Mouse (Mus musculus): ENCODE results near the gene A030014E15Rik. TPM values are rescaled to one million over a fixed set of nuclear protein-coding genes. Genes with fewer than 3 reads are reported as not detected.
"Not testable (repeated sequence)": the region's sequence is repeated elsewhere in the genome, so short reads cannot be mapped to it uniquely, and the experiment has no call there.

The A030014E15Rik gene
- polyA plus RNA-seq (2015; fragmentation: Nextera tagmentation; extraction: Ambion mirVana), result not detected in 2 replicates

DNA sequence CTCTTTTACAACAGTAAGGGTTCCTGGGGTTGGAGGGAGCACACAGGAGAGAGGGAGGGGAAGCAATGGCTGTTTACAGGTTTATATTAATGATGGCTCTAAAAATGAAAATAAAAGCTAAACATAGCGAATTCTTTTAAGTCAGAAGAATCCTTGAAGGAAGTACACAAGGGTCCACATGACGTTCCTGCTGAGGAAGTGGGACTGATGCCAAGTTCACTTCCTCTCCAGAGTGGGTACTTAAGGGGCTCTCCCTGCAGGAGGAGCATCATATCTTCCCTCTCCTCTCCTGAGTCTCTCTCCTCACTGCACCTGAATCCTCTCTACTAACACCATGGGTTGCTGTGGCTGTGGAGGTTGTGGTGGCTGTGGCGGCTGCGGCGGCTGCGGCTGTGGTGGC lies at the start of gene A030014E15Rik:
Gene A030014E15Rik, plus strand, starts transcription at position 268 of the 400 bp plus-strand sequence.
- WGBS, result 82% methylated on average over 6 of the region's 6 CpGs
- Histone ChIP-seq H3K27me3 (ENCODE audit: control insufficient read depth, insufficient read depth, low read length) (no peaks in the 10 kb centered on the region), H3K27ac (ENCODE audit: low read length) (no peak within 1 kb of the TSS), H3K4me2 (ENCODE audit: low read depth, low read length) (no peak within 1 kb of the TSS), H3K9ac (ENCODE audit: low read length) (no peak within 1 kb of the TSS), H3K36me3 (ENCODE audit: control insufficient read depth, insufficient read depth) (no peaks in the 10 kb centered on the region), H3K4me1 (ENCODE audit: control insufficient read depth, insufficient read depth, low read length) (no peaks in the 10 kb centered on the region), H3K9me3 (replicated peaks; ENCODE audit: control insufficient read depth, low read length) (no peaks in the 10 kb centered on the region), H3K4me3 (ENCODE audit: low read length) (no peak within 1 kb of the TSS)
- ATAC-seq (replicated peaks; ENCODE audit: extremely low read depth, insufficient read depth, low FRiP score), result no peak

GRCm38 (mm10) chr1:82879172-82879571 lies 45.5 kb upstream of the A030014E15Rik start:
- no peaks in the 10 kb centered on the region for H3K9me3 ChIP-seq (replicated peaks; ENCODE audit: control insufficient read depth, low read length)
- no peaks in the 10 kb centered on the region for H3K4me1 ChIP-seq (ENCODE audit: control insufficient read depth, insufficient read depth, low read length)
- ATAC-seq (replicated peaks; ENCODE audit: extremely low read depth, insufficient read depth, low FRiP score), result no peak
- no peak overlapping the region for H3K4me2 ChIP-seq (ENCODE audit: low read depth, low read length)
- WGBS, result 72% methylated on average over 2 of the region's 2 CpGs
- no peaks in the 10 kb centered on the region for H3K27me3 ChIP-seq (ENCODE audit: control insufficient read depth, insufficient read depth, low read length)
- H3K4me3 ChIP-seq (ENCODE audit: low read length), result no peak overlapping the region
- H3K9ac ChIP-seq (ENCODE audit: low read length), result no peak overlapping the region
- H3K27ac ChIP-seq (ENCODE audit: low read length), result no peak overlapping the region
- peaks cover 33% of the 10 kb centered on the region for H3K36me3 ChIP-seq (ENCODE audit: control insufficient read depth, insufficient read depth)

DNA sequence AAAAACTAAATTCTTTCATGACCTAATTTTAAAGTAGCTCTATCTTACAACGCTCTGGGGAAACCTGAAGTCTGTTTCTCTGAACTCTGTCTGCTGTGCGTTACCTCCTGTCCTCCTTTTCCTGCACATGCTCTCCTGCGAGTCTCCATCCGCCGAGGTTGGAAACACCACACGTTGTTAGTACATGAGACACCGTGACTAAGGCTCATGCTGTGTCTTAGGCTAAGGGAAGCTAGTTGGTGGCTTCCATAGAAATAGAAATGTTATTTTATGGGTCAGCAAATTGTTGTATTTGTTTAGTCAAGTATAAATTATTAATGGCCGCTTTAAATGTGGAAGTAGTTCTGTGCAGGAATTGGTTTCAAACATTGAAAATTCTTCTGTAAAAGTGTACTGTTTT lies 44.5 kb upstream of the A030014E15Rik start:
- ATAC-seq (replicated peaks; ENCODE audit: extremely low read depth, insufficient read depth, low FRiP score), result no peak
- H3K36me3 ChIP-seq (ENCODE audit: control insufficient read depth, insufficient read depth), result peaks cover 35% of the 10 kb centered on the region

GRCm38 (mm10) chr1:82893269-82893668 lies 31.4 kb upstream of the A030014E15Rik start:
- Histone ChIP-seq H3K4me1 (ENCODE audit: control insufficient read depth, insufficient read depth, low read length) (no peaks in the 10 kb centered on the region), H3K4me3 (ENCODE audit: low read length) (no peak overlapping the region), H3K36me3 (ENCODE audit: control insufficient read depth, insufficient read depth) (peaks cover 25% of the 10 kb centered on the region), H3K4me2 (ENCODE audit: low read depth, low read length) (no peak overlapping the region), H3K27ac (ENCODE audit: low read length) (no peak overlapping the region), H3K9ac (ENCODE audit: low read length) (no peak overlapping the region), H3K9me3 (replicated peaks; ENCODE audit: control insufficient read depth, low read length) (no peaks in the 10 kb centered on the region), H3K27me3 (ENCODE audit: control insufficient read depth, insufficient read depth, low read length) (no peaks in the 10 kb centered on the region)
- ATAC-seq (replicated peaks; ENCODE audit: extremely low read depth, insufficient read depth, low FRiP score), result no peak
- WGBS, result 93% methylated on average over 7 of the region's 7 CpGs

More for the DNA sequence above, 44.5 kb upstream of the A030014E15Rik start:
- H3K4me1 ChIP-seq (ENCODE audit: control insufficient read depth, insufficient read depth, low read length), result no peaks in the 10 kb centered on the region
- H3K9me3 ChIP-seq (replicated peaks; ENCODE audit: control insufficient read depth, low read length), result no peaks in the 10 kb centered on the region
- no peak overlapping the region for H3K4me2 ChIP-seq (ENCODE audit: low read depth, low read length)
- no peak overlapping the region for H3K27ac ChIP-seq (ENCODE audit: low read length)
- H3K9ac ChIP-seq (ENCODE audit: low read length), result no peak overlapping the region
- no peaks in the 10 kb centered on the region for H3K27me3 ChIP-seq (ENCODE audit: control insufficient read depth, insufficient read depth, low read length)
- WGBS, result 79% methylated on average over 8 of the region's 8 CpGs
- H3K4me3 ChIP-seq (ENCODE audit: low read length), result no peak overlapping the region

DNA sequence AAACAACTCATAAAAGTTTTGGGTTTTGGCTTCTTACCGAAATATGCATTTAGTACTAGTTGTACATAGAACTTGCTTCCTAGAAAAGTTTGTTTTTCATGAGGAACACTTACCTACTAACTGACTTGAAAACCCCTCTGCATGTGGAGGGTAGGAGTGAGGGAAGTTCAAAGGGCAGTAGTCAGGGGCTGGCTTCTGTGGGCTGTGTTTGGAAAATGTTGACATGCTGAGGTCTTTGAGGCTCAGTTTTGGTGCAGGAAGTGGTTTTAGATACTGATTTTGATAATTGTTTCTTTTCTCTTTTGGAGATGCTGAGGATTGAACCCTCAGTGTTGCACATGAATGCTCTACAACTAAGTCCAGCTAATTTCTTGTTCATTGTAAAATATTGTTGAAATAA lies 24.1 kb upstream of the A030014E15Rik start:
- Histone ChIP-seq H3K27ac (ENCODE audit: low read length) (no peak overlapping the region), H3K9me3 (replicated peaks; ENCODE audit: control insufficient read depth, low read length) (no peaks in the 10 kb centered on the region), H3K27me3 (ENCODE audit: control insufficient read depth, insufficient read depth, low read length) (no peaks in the 10 kb centered on the region), H3K4me2 (ENCODE audit: low read depth, low read length) (no peak overlapping the region), H3K4me1 (ENCODE audit: control insufficient read depth, insufficient read depth, low read length) (no peaks in the 10 kb centered on the region), H3K4me3 (ENCODE audit: low read length) (no peak overlapping the region), H3K9ac (ENCODE audit: low read length) (no peak overlapping the region), H3K36me3 (ENCODE audit: control insufficient read depth, insufficient read depth) (peaks cover 19% of the 10 kb centered on the region)
- ATAC-seq (replicated peaks; ENCODE audit: extremely low read depth, insufficient read depth, low FRiP score), result no peak
- 90% methylated on average over 1 of the region's 1 CpGs for WGBS

- Histone ChIP-seq H3K9ac (ENCODE audit: low read length) (no peak overlapping the region), H3K36me3 (ENCODE audit: control insufficient read depth, insufficient read depth) (peaks cover 19% of the 10 kb centered on the region)
- WGBS, result 90% methylated on average over 3 of the region's 3 CpGs
These were observed 23.5 kb upstream of the A030014E15Rik start for GRCm38 (mm10) chr1:82901201-82901600.

GRCm38 (mm10) chr1:82905886-82906285 lies 18.8 kb upstream of the A030014E15Rik start:
- no peak overlapping the region for H3K4me3 ChIP-seq (ENCODE audit: low read length)
- no peaks in the 10 kb centered on the region for H3K27me3 ChIP-seq (ENCODE audit: control insufficient read depth, insufficient read depth, low read length)
- H3K4me2 ChIP-seq (ENCODE audit: low read depth, low read length), result no peak overlapping the region
- WGBS, result 47% methylated on average over 3 of the region's 3 CpGs
- peaks cover 16% of the 10 kb centered on the region for H3K36me3 ChIP-seq (ENCODE audit: control insufficient read depth, insufficient read depth)
- no peak overlapping the region for H3K27ac ChIP-seq (ENCODE audit: low read length)
- H3K9me3 ChIP-seq (replicated peaks; ENCODE audit: control insufficient read depth, low read length), result no peaks in the 10 kb centered on the region
- H3K9ac ChIP-seq (ENCODE audit: low read length), result no peak overlapping the region
- H3K4me1 ChIP-seq (ENCODE audit: control insufficient read depth, insufficient read depth, low read length), result no peaks in the 10 kb centered on the region
- no peak for ATAC-seq (replicated peaks; ENCODE audit: extremely low read depth, insufficient read depth, low FRiP score)

More at GRCm38 (mm10) chr1:82901201-82901600, 23.5 kb upstream of the A030014E15Rik start:
- Histone ChIP-seq H3K4me2 (ENCODE audit: low read depth, low read length) (no peak overlapping the region), H3K27me3 (ENCODE audit: control insufficient read depth, insufficient read depth, low read length) (no peaks in the 10 kb centered on the region), H3K27ac (ENCODE audit: low read length) (no peak overlapping the region), H3K4me1 (ENCODE audit: control insufficient read depth, insufficient read depth, low read length) (no peaks in the 10 kb centered on the region), H3K4me3 (ENCODE audit: low read length) (no peak overlapping the region), H3K9me3 (replicated peaks; ENCODE audit: control insufficient read depth, low read length) (no peaks in the 10 kb centered on the region)
- no peak for ATAC-seq (replicated peaks; ENCODE audit: extremely low read depth, insufficient read depth, low FRiP score)

DNA sequence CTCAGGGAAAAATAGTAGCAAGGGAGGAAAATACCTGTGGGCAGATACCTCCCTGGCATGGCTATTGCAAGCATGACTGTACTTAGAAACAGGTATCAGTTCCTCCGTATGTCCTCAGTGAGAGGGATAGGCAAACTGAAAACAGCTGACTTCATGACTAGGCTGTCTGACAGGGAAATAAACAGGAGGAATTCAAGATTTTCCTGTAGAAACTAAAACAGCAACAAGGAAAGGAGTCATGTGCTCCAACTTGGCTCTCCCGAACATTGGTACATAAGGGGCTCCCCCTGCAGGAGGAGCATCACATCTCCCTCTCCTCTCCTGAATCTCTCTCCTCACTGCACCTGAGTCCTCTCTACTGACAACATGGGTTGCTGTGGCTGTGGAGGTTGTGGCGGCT lies 11.7 kb upstream of the A030014E15Rik start, which contains the start of gene A030005L19Rik:
Gene A030005L19Rik, plus strand, starts transcription at position 301 of the 400 bp plus-strand sequence.
- Histone ChIP-seq H3K4me3 (ENCODE audit: low read length) (no peak within 1 kb of the TSS), H3K4me1 (ENCODE audit: control insufficient read depth, insufficient read depth, low read length) (no peaks in the 10 kb centered on the region), H3K9me3 (replicated peaks; ENCODE audit: control insufficient read depth, low read length) (no peaks in the 10 kb centered on the region), H3K27ac (ENCODE audit: low read length) (no peak within 1 kb of the TSS), H3K4me2 (ENCODE audit: low read depth, low read length) (no peak within 1 kb of the TSS), H3K9ac (ENCODE audit: low read length) (no peak within 1 kb of the TSS), H3K36me3 (ENCODE audit: control insufficient read depth, insufficient read depth) (no peaks in the 10 kb centered on the region), H3K27me3 (ENCODE audit: control insufficient read depth, insufficient read depth, low read length) (no peaks in the 10 kb centered on the region)
- 83% methylated on average over 3 of the region's 3 CpGs for WGBS
- no peak for ATAC-seq (replicated peaks; ENCODE audit: extremely low read depth, insufficient read depth, low FRiP score)

DNA sequence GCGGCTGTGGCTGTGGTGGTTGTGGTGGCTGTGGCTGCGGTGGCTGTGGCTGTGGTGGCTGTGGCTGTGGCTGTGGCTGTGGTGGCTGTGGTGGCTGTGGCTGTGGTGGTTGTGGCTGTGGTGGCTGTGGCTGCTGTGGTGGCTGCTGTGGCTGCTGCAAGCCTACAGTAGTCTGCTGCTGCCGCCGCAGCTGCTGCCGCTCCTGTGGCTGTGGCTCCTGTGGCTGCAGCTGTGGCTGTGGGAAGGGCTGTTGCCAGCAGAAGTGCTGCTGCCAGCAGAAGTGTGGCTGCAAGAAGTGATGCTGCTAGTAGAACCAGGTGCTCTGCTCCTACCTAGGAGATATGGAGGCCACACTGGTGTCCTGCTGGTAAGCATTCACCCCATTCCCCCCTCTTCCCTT lies 11.3 kb upstream of the A030014E15Rik start:
- H3K27ac ChIP-seq (ENCODE audit: low read length); H3K27me3 ChIP-seq (ENCODE audit: control insufficient read depth, insufficient read depth, low read length); H3K4me1 ChIP-seq (ENCODE audit: control insufficient read depth, insufficient read depth, low read length); ATAC-seq (replicated peaks; ENCODE audit: extremely low read depth, insufficient read depth, low FRiP score); H3K36me3 ChIP-seq (ENCODE audit: control insufficient read depth, insufficient read depth); H3K9me3 ChIP-seq (replicated peaks; ENCODE audit: control insufficient read depth, low read length); H3K4me2 ChIP-seq (ENCODE audit: low read depth, low read length); H3K4me3 ChIP-seq (ENCODE audit: low read length); H3K9ac ChIP-seq (ENCODE audit: low read length): not testable (repeated sequence)
- 86% methylated on average over 4 of the region's 5 CpGs for WGBS
